Mouse (Mus musculus) T-helper 2 cell (primary cell): ENCODE data around the gene Wdr59.

Source experiments
- in situ Hi-C: fragments of 300-600 bp; cut with MboI, MseI; formaldehyde crosslinking; loops from one replicate; pipeline ENCODE4 v1.15.1; 2025; ENCODE audit warnings: high pct_unique_total_duplicates

The Wdr59 gene

GRCm38 (mm10) chr8:111403391-111403790, 118.5 kb downstream of the Wdr59 start:
- in situ Hi-C loops = no loop called here
